Mouse (Mus musculus) megakaryocyte, adult 5-6 weeks (primary cell): ENCODE results near the gene Olfr787. TPM values are rescaled to one million over a fixed set of nuclear protein-coding genes. Genes with fewer than 3 reads are reported as not detected.

Source experiments
- ATAC-seq: 2 replicates; pipeline ENCODE4 v1.8.0; 2016; ENCODE audit warnings: mild to moderate bottlenecking, inconsistent platforms; ENCODE audit not compliant: poor library complexity, severe bottlenecking
- total RNA-seq, 2 experiments: library from RNA; stranded (forward) in 1 of 2; stranded (reverse) in 1 of 2; fragments of 153-499, 151-499 nt in 1 of 2; fragments of 221-1000, 200-1000 nt in 1 of 2; gene quantifications; 2 replicates each; pipeline versions ENCODE4 v1.2.3 to v1.2.4; 2015 to 2017

The Olfr787 gene
- not detected in 2 replicates for total RNA-seq (2015)
- not detected in 2 replicates for total RNA-seq (2017)

DNA sequence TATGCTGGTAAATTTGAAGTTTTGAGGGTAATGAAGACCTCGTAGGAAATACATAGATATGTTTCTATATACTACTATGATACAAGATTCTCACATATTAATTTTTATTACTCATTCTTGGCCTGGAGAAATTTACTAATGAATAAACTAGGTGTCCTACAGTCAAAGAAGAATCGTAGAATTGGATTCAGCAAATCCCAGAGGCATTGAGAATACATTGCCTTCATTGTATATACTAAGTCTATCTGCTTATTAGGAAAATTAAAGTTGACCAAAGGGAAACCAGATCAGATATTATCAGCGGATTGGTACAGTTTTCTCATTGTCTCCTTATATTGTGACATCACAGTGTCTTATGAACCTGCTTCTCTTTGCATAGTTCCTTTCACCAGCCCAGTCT lies at the start of gene Olfr787:
Gene Olfr787 (plus strand): TSS at position 301 of the 400 bp plus-strand sequence.
- no peak for ATAC-seq

DNA sequence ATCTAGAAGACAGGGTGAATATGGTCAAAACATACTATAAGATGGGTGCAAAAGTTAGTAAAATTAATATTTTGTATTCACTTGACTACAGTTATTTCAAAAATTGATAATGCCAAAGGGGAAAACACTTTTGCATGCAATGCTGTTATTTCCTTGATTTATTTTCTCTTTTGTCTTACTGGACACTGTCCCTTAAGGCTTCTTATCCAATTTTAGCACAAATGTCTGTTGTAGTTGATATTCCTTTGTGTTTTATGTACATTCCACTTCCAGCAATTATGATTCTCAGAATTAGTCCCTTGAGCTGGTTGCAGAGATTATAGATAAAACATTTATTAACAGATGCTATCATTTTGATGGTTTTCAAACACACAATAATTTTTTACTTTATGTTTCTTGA lies 34.7 kb upstream of the Olfr787 start, which contains the start of gene Olfr786:
Gene Olfr786 (plus strand): TSS at position 301 of the 400 bp plus-strand sequence.
- ATAC-seq = no peak

DNA sequence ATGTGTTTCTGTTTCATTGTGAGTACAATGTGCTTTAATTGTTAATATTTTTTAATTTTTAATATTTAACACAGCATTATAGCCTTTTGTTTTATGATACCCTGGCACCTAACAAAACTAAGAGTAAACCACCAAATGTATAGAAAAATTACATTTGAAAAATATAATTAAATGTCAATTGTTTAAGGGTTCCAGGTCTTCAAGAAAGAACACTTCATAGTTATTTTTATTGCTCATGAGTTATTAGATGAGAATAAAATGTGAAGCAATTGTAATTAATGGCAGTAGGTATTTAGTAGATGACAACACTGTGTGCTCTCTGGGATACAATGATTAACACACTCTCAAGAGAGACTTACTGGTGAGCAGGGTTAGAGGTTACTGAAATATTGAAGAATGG lies 9.0 kb downstream of the Olfr787 start, which contains the start of gene Olfr788:
Gene Olfr788 (plus strand): TSS at position 301 of the 400 bp plus-strand sequence.
- no peak for ATAC-seq

DNA sequence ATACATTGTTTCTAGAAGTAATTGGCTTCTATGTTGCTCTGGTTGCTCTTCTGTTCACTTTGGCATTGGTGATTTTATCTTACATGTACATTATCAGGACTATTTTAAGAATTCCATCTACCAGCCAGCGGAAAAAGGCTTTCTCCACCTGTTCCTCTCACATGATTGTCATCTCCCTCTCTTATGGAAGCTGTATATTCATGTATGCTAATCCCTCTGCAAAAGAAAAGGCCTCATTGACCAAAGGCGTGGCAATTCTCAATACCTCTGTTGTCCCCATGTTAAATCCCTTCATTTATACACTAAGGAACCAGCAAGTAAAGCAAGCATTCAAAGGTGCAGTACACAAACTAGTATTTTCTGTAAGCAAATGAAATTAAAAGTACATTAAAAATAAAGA lies 11.6 kb downstream of the Olfr787 start:
- no peak for ATAC-seq

DNA sequence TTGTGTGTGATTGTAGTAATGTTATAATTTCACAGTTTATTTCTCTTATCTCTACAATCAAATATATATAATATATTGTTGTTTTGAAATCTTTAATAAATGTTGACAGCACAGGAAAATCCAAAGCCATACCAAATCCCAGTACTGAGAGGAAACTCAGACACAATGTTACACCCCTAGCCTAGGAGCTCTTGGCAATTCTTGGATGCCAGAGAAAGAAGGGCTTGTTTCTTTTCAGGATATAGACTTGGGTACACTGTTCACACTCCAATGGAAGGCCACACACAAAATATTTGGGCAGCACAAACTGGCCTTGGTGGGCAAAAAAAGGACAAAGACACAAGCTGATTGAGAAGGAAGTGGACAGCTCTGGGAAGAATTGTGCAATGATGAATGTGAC lies 12.1 kb downstream of the Olfr787 start:
- no peak for ATAC-seq

DNA sequence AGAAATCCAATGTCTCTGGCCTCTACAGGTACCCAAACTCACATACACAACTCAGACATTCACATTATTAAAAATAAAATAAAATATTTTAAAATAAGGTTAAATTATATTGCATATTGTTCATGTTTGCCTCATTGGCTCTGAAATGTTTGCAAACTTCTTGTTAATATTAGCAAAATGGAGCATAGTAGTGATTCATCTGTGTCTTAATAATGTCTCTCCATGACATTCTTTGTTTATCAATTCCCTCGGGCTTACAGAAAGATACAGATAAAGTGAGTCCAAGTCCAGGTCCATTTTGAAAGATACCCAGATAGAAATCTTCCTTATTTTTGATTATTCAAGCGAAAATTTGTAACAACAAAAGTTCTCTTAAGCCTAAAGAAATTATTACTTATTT lies 22.8 kb downstream of the Olfr787 start, which contains the start of gene Olfr789:
Gene Olfr789 (plus strand): TSS at position 301 of the 400 bp plus-strand sequence.
- ATAC-seq = no peak

- no peak for ATAC-seq
These were observed 28.4 kb downstream of the Olfr787 start for GRCm38 (mm10) chr10:129490101-129490500.

GRCm38 (mm10) chr10:129498192-129498591 lies 36.5 kb downstream of the Olfr787 start, which contains the start of gene Olfr790:
TSS of gene Olfr790 (plus strand) at chr10:129498492.
- no peak for ATAC-seq

Other genes with a start within 250 kb of the Olfr787 start
- gene Olfr774, start 225.7 kb upstream of the Olfr787 start, total RNA-seq (2015) = not detected in 2 replicates
- gene Olfr774, start 225.7 kb upstream of the Olfr787 start, total RNA-seq (2017) = not detected in 2 replicates
- gene Olfr775, start 213.4 kb upstream of the Olfr787 start, total RNA-seq (2015) = not detected in 2 replicates
- gene Olfr775, start 213.4 kb upstream of the Olfr787 start, total RNA-seq (2017) = not detected in 2 replicates
- gene Olfr776, start 202.7 kb upstream of the Olfr787 start, total RNA-seq (2015) = not detected in 2 replicates
- not detected in 2 replicates for gene Olfr776, start 202.7 kb upstream of the Olfr787 start, total RNA-seq (2017)
- gene Olfr777, start 190.4 kb upstream of the Olfr787 start, total RNA-seq (2015) = not detected in 2 replicates
- not detected in 2 replicates for gene Olfr777, start 190.4 kb upstream of the Olfr787 start, total RNA-seq (2017)
- not detected in 2 replicates for gene Olfr780, start 143.7 kb upstream of the Olfr787 start, total RNA-seq (2015)
- gene Olfr780, start 143.7 kb upstream of the Olfr787 start, total RNA-seq (2017) = not detected in 2 replicates
- not detected in 2 replicates for gene Olfr781, start 133.0 kb upstream of the Olfr787 start, total RNA-seq (2015)
- not detected in 2 replicates for gene Olfr781, start 133.0 kb upstream of the Olfr787 start, total RNA-seq (2017)
- gene Olfr782, start 113.0 kb upstream of the Olfr787 start, total RNA-seq (2015) = not detected in 2 replicates
- not detected in 2 replicates for gene Olfr782, start 113.0 kb upstream of the Olfr787 start, total RNA-seq (2017)
- 0.11 and 0.14 TPM in 2 replicates for gene Olfr784, start 77.8 kb upstream of the Olfr787 start, total RNA-seq (2015)
- gene Olfr784, start 77.8 kb upstream of the Olfr787 start, total RNA-seq (2017) = 0.15 and 0.16 TPM in 2 replicates
- gene Olfr785, start 56.4 kb upstream of the Olfr787 start, total RNA-seq (2015) = not detected in 2 replicates
- gene Olfr785, start 56.4 kb upstream of the Olfr787 start, total RNA-seq (2017) = not detected in 2 replicates
- gene Olfr786, start 34.6 kb upstream of the Olfr787 start, total RNA-seq (2015) = not detected in 2 replicates
- not detected in 2 replicates for gene Olfr786, start 34.6 kb upstream of the Olfr787 start, total RNA-seq (2017)
- gene Olfr788, start 9.1 kb downstream of the Olfr787 start, total RNA-seq (2015) = not detected in 2 replicates
- gene Olfr788, start 9.1 kb downstream of the Olfr787 start, total RNA-seq (2017) = not detected in 2 replicates
- gene Olfr789, start 22.9 kb downstream of the Olfr787 start, total RNA-seq (2015) = not detected in 2 replicates
- not detected in 2 replicates for gene Olfr789, start 22.9 kb downstream of the Olfr787 start, total RNA-seq (2017)
- gene Olfr790, start 36.6 kb downstream of the Olfr787 start, total RNA-seq (2015) = not detected in 2 replicates
- gene Olfr790, start 36.6 kb downstream of the Olfr787 start, total RNA-seq (2017) = not detected in 2 replicates
- gene Olfr791, start 59.9 kb downstream of the Olfr787 start, total RNA-seq (2015) = not detected in 2 replicates
- not detected in 2 replicates for gene Olfr791, start 59.9 kb downstream of the Olfr787 start, total RNA-seq (2017)
- not detected in 2 replicates for gene Olfr792, start 77.3 kb downstream of the Olfr787 start, total RNA-seq (2015)
- gene Olfr792, start 77.3 kb downstream of the Olfr787 start, total RNA-seq (2017) = not detected in 2 replicates
- not detected in 2 replicates for gene Olfr794, start 105.8 kb downstream of the Olfr787 start, total RNA-seq (2015)
- gene Olfr794, start 105.8 kb downstream of the Olfr787 start, total RNA-seq (2017) = not detected in 2 replicates
- gene Olfr796, start 150.7 kb downstream of the Olfr787 start, total RNA-seq (2015) = not detected in 2 replicates
- gene Olfr796, start 150.7 kb downstream of the Olfr787 start, total RNA-seq (2017) = not detected in 2 replicates
- not detected in 2 replicates for gene Olfr798, start 166.1 kb downstream of the Olfr787 start, total RNA-seq (2015)
- gene Olfr798, start 166.1 kb downstream of the Olfr787 start, total RNA-seq (2017) = not detected in 2 replicates
- gene Olfr799, start 175.6 kb downstream of the Olfr787 start, total RNA-seq (2015) = not detected in 2 replicates
- not detected in 2 replicates for gene Olfr799, start 175.6 kb downstream of the Olfr787 start, total RNA-seq (2017)
- gene Olfr800, start 195.8 kb downstream of the Olfr787 start, total RNA-seq (2015) = not detected in 2 replicates
- gene Olfr800, start 195.8 kb downstream of the Olfr787 start, total RNA-seq (2017) = not detected in 2 replicates
- gene Olfr801, start 212.0 kb downstream of the Olfr787 start, total RNA-seq (2015) = not detected in 2 replicates
- gene Olfr801, start 212.0 kb downstream of the Olfr787 start, total RNA-seq (2017) = not detected in 2 replicates
- gene Olfr802, start 226.3 kb downstream of the Olfr787 start, total RNA-seq (2015) = not detected in 2 replicates
- not detected in 2 replicates for gene Olfr802, start 226.3 kb downstream of the Olfr787 start, total RNA-seq (2017)
- not detected in 2 replicates for gene Olfr803, start 232.4 kb downstream of the Olfr787 start, total RNA-seq (2015)
- not detected in 2 replicates for gene Olfr803, start 232.4 kb downstream of the Olfr787 start, total RNA-seq (2017)
- gene Olfr804, start 241.3 kb downstream of the Olfr787 start, total RNA-seq (2015) = not detected in 2 replicates
- not detected in 2 replicates for gene Olfr804, start 241.3 kb downstream of the Olfr787 start, total RNA-seq (2017)